Comparison of ENCODE assay signal across 8 mouse cellular contexts in genomic region chr6:134659108-134659958, GRCm38 (mm10). TPM values are rescaled to one million over a fixed set of nuclear protein-coding genes. Genes with fewer than 3 reads are reported as not detected.
DNase-seq lines count a peak whose midpoint lies in the region; ATAC-seq and TF ChIP-seq lines count a peak whose summit lies in the region.

No protein-coding gene starts in this region.

- H3K27me3 ChIP-seq in heart, embryonic 10.5 days (ENCODE audit: insufficient read depth, poor library complexity, severe bottlenecking) = no peaks in the 10 kb centered on the region
- no peaks in the 10 kb centered on the region for H3K27me3 ChIP-seq in cerebellum, adult 2 months (ENCODE audit: control insufficient read depth, insufficient read depth, low read length)
- H3K27me3 ChIP-seq in forebrain, postnatal 0 days (ENCODE audit: insufficient read depth, low read length) = no peaks in the 10 kb centered on the region
- H3K27me3 ChIP-seq in hindbrain, embryonic 12.5 days = no peaks in the 10 kb centered on the region

- H3K4me3 ChIP-seq in heart, embryonic 10.5 days = no peak overlapping the region
- no peak overlapping the region for H3K4me3 ChIP-seq in cerebellum, adult 2 months (replicated peaks; ENCODE audit: insufficient read depth, low read depth, low read length)
- H3K4me3 ChIP-seq in forebrain, postnatal 0 days (ENCODE audit: low read depth, low read length) = no peak overlapping the region
- no peak overlapping the region for H3K4me3 ChIP-seq in hindbrain, embryonic 12.5 days

- peak; percentile 64 for TF ChIP-seq CTCF in cerebellum, adult 2 months (IDR thresholded peaks at IDR 0.05; ENCODE audit: borderline replicate concordance, insufficient read depth, low read depth, low read length)
- TF ChIP-seq CTCF in forebrain, postnatal 0 days (IDR thresholded peaks at IDR 0.05; ENCODE audit: low read depth) = peak; percentile 82

- no peak overlapping the region for H3K27ac ChIP-seq in heart, embryonic 10.5 days
- no peak overlapping the region for H3K27ac ChIP-seq in cerebellum, adult 2 months (ENCODE audit: insufficient read depth, low read length)
- no peak overlapping the region for H3K27ac ChIP-seq in forebrain, postnatal 0 days (ENCODE audit: low read depth, low read length)
- no peak overlapping the region for H3K27ac ChIP-seq in hindbrain, embryonic 12.5 days

- no peak overlapping the region for H3K4me2 ChIP-seq in forebrain, postnatal 0 days (ENCODE audit: low read depth)
- no peak overlapping the region for H3K4me2 ChIP-seq in hindbrain, embryonic 12.5 days (replicated peaks)

- 19% methylated on average over 9 of the region's 9 CpGs for WGBS in heart, embryonic 10.5 days
- 29% methylated on average over 9 of the region's 9 CpGs for WGBS in cerebellum, adult 2 months
- WGBS in forebrain, postnatal 0 days = 18% methylated on average over 9 of the region's 9 CpGs
- 23% methylated on average over 9 of the region's 9 CpGs for WGBS in hindbrain, embryonic 12.5 days

- H3K9ac ChIP-seq in forebrain, postnatal 0 days = no peak overlapping the region
- no peak overlapping the region for H3K9ac ChIP-seq in hindbrain, embryonic 12.5 days

- no peaks in the 10 kb centered on the region for H3K36me3 ChIP-seq in heart, embryonic 10.5 days
- H3K36me3 ChIP-seq in forebrain, postnatal 0 days (ENCODE audit: insufficient read depth) = 0 out of 2 replicates have a peak, but pooled peaks cover 3% of the 10 kb centered on the region
- H3K36me3 ChIP-seq in hindbrain, embryonic 12.5 days = no peaks in the 10 kb centered on the region

- peak; percentile 94 for DNase-seq in heart, adult 11 months
- no peak for DNase-seq in heart, embryonic 10.5 days (ENCODE audit: low spot score)
- DNase-seq in cerebellum, adult 2 months = peak; percentile 48 to 69
- peak; percentile 72 for DNase-seq in forebrain, postnatal 0 days
- peak; percentile 37 to 56 for DNase-seq in layer of hippocampus, postnatal 10 days (ENCODE audit: low spot score in 2 of 2)
- peak; percentile 73 for DNase-seq in lung, postnatal 10 days
- DNase-seq in right cerebral cortex, adult 18-20 months = peak; percentile 52

- peak; percentile 92 for ATAC-seq in forebrain, postnatal 0 days
- peak; percentile 88 for ATAC-seq in hindbrain, embryonic 12.5 days (ENCODE audit: low FRiP score)

- H3K9me3 ChIP-seq in heart, embryonic 10.5 days = no peaks in the 10 kb centered on the region
- H3K9me3 ChIP-seq in forebrain, postnatal 0 days (ENCODE audit: low read length) = no peaks in the 10 kb centered on the region
- H3K9me3 ChIP-seq in hindbrain, embryonic 12.5 days (replicated peaks) = no peaks in the 10 kb centered on the region

- no peak for TF ChIP-seq POLR2A in cerebellum, adult 2 months (IDR thresholded peaks at IDR 0.05; ENCODE audit: borderline replicate concordance, insufficient read depth, low read length)

- H3K4me1 ChIP-seq in heart, embryonic 10.5 days = peaks cover 13% of the 10 kb centered on the region; the same call in 1 of the 2 replicates
- H3K4me1 ChIP-seq in cerebellum, adult 2 months (ENCODE audit: control insufficient read depth, insufficient read depth, low read length) = no peaks in the 10 kb centered on the region
- H3K4me1 ChIP-seq in forebrain, postnatal 0 days (ENCODE audit: insufficient read depth) = no peaks in the 10 kb centered on the region
- no peaks in the 10 kb centered on the region for H3K4me1 ChIP-seq in hindbrain, embryonic 12.5 days

RNA-seq across cellular contexts. Expression of gene Borcs5, which starts 20.0 kb away (rescaled TPM):
- polyA plus RNA-seq in heart, embryonic 10.5 days (2016; fragmentation: Nextera tagmentation; extraction: Ambion mirVana) = 16.2 and 16.7 TPM in 2 replicates
- 38.1 and 39.9 TPM in 2 replicates for polyA plus RNA-seq in cerebellum, adult 2 months (2012; rRNA removed)
- total RNA-seq in forebrain, postnatal 0 days (2014; rRNA removed) = 37.4 and 41.2 TPM in 2 replicates
- polyA plus RNA-seq in forebrain, postnatal 0 days (2015; fragmentation: Nextera tagmentation; extraction: Ambion mirVana) = 42.6 and 44.2 TPM in 2 replicates
- polyA plus RNA-seq in hindbrain, embryonic 12.5 days (2016; fragmentation: Nextera tagmentation; extraction: Ambion mirVana) = 37.8 and 38.5 TPM in 2 replicates
- 10 to 100 TPM; 25.7 to 26.7 TPM for total RNA-seq in layer of hippocampus, postnatal 10 days (2021)

RNA-seq across cellular contexts. Expression of gene Mansc1, which starts 27.0 kb away (rescaled TPM):
- 3.1 and 5.8 TPM in 2 replicates for polyA plus RNA-seq in heart, embryonic 10.5 days (2016; fragmentation: Nextera tagmentation; extraction: Ambion mirVana)
- 8.5 and 9.1 TPM in 2 replicates for polyA plus RNA-seq in cerebellum, adult 2 months (2012; rRNA removed)
- total RNA-seq in forebrain, postnatal 0 days (2014; rRNA removed) = 1.2 and 2.8 TPM in 2 replicates
- 1.4 and 1.9 TPM in 2 replicates for polyA plus RNA-seq in forebrain, postnatal 0 days (2015; fragmentation: Nextera tagmentation; extraction: Ambion mirVana)
- polyA plus RNA-seq in hindbrain, embryonic 12.5 days (2016; fragmentation: Nextera tagmentation; extraction: Ambion mirVana) = 1.3 and 1.6 TPM in 2 replicates
- 1 to 10 TPM; 3.5 to 3.9 TPM for total RNA-seq in layer of hippocampus, postnatal 10 days (2021)
